Mouse (Mus musculus) left cerebral cortex, adult 9 months (tissue): ENCODE measurements at regions not wholly inside any gene's neighbourhood (a gene's known extent, or its start where the extent isn't known, plus 50 kb on each side); places are given as distances from the start of the nearest gene placed in this dataset.

ENCODE experiments used
- DNase-seq, 2 experiments: peaks; one replicate each; pipeline ENCODE4 v3.0.0; 2022; ENCODE audit warnings: low spot score in 2 of 2

DNA sequence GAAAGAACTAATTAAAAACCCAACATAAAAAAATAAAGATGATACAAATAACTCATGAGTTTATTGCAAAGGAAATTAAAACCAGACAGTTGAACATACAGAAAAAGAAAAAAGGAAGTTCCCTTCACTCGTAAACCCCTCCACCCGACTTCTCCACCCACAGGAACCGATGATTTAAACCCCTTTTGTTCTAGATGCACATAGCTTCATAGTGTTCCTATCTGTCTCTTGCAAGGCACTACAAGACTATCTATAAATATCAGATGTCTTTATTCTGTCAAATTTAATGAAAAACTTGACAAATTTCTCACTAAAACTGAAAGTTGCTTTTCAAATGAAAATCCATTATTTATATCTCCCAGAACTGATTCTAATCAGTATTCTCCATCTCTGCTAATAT lies 100.2 kb downstream of the Kctd12 start:
- no peak for DNase-seq

DNA sequence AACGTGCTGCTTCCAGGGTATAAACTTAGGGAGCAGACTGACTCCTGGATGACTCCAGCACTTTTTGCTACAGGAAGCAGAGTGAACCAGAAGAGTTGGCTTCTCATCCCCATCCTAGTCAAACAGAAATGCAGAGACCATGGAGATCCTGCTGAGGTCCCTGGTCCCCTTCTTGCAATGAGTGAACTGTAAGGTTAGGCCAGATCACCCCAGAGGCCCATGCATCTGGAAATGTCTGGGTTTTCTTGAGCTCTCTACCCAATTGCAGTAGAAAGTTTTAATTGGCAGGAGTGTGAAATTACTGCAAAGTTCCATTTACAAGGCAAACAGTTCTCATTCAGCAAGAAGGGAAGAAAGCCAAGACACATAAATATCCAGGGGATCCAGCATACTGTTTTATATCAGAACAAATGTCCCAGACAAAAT lies 101.8 kb downstream of the Kctd12 start:
- no peak for DNase-seq

DNA sequence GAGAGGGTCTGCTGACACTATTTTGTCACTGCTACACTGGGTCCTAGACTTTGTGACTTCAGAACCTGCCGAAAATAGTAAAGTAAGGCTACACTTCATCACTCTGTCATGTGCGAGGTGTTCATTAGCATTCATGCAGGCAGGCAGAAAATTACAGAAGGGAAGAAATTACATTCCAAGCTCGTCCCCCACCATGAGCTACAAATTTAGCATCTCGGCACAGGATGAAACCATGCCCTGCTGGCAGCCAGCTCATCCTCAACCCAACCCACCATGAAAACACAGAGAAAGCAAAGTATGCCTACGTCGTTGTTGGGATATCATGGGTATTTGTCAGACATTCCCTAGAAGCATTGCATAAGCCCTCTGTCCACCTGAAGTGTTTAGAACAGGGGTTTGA lies 103.9 kb downstream of the Kctd12 start:
- no peak for DNase-seq

DNA sequence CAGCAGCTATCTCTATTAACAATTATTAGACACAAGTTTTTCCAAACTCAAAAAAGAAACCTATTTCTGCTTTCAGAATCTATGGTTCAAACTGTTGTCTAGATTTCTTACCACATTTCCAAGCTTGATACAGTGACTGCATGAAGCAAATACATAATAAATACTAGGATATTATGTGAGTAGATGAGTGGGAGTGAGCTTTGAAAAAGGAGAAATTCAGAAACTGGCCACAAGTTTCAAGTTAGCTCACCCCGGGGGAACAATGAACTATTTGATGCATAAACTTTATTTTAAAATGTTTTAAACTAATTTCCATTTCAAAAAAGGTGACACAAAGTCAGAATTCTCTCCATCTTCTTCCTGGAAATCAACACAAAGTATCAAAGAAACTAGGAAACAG lies 114.3 kb downstream of the Kctd12 start:
- DNase-seq: no peak

DNA sequence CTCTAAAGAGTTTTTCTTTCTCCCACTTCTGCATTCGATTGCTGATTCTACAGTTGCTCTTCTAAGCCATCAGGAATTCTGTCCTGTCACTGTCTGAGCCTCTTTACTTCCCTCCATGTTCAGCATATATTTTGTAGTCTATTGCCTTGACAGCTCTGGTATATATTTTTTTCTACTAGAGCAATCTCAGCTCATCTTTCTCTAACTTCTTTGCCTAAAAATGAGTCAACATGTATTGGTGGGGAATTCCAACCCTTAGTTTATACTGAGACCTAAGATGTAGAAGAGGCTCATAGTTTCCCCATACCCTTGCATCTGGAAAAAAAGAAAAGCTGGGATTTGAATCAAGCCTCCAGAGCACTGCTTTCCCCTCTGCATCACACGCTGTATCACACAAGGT lies 114.7 kb downstream of the Kctd12 start:
- DNase-seq: no peak

DNA sequence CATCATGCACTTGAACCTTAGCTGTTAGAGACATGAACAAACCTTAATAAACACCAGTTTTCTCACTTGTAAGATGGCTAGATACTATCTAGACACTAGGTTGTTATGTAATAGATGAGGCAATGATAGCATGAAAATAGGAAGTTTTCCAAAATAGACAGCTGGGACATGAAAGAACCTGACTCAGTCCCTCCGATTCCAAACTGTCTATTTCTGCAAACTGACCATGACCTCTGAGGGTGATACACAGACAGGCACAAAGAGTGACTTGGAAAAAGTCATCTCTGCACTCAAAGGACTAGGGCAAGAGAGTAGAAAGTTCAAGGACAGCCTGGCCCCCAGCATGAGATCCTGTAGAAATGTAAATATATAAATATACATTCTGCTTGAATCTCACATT lies 115.9 kb downstream of the Kctd12 start:
- DNase-seq: no peak

DNA sequence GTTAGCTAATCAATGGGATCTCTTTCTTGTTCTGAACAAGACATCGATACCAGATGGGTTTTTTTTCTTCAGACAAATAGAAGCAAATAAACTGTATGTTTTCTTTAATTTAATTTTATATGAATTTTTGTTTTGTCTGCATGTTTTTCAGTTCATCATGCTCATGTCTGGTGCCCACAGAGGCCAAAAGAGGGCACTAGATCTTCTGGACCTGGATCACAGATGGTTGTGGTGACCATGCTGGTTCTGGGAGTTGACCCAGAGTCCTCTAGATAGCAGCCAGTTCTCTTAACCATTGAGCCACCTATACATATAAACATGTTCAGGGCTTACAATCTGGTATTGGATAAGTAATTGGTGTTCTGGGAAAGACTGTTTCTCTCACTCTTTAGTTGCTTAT lies 120.7 kb downstream of the Kctd12 start:
- no peak for DNase-seq

DNA sequence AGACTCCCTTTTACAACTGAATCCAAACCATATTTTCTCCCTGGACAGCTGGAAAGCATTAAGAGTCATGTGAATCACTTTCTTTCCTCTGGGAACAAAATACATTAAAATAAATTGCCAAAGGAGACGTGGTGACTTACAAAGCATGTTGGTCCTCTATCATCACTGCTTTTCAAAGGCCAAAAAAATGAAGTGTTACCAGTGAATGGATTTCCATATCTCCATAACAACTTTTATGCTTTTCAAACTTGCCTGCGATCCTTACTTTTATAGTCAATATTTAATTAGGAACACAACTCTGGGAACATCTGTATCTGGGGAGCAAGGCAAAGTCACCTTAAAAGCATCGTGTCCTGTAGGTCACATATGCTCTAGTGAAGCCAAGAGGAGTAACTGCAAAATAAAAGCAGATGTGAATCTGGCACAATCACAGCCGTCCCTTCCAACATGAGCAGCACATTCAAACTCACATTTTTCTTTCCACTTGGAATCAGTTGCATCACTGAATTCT lies 123.0 kb downstream of the Kctd12 start:
- DNase-seq: no peak

DNA sequence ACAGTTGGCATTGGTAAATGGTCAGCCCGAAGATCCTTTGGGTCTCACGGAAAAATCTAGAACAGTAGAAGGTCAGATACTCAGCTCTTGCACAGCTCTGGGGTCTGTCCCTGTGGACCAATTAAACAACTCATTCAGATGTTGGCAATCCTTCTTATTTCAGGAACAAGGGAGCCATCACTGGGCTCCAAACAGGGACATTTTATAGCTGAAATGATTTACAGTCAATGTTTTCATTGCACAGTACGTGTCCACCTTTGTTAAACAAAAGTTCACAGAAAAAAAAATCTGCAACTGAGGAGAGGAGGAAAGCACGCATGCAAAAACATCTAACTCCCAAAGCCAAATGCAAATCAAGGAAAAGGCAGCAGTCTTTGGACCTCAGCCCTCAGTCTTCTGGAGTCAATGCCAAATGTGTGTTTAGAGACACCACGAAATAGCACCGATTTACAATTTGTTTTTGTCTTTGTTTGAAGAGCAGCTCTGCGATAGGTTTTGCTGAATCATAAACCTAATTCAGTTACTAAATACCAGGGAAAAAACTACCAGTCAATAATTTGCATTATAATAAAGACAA lies 127.1 kb downstream of the Kctd12 start:
- DNase-seq: no peak

DNA sequence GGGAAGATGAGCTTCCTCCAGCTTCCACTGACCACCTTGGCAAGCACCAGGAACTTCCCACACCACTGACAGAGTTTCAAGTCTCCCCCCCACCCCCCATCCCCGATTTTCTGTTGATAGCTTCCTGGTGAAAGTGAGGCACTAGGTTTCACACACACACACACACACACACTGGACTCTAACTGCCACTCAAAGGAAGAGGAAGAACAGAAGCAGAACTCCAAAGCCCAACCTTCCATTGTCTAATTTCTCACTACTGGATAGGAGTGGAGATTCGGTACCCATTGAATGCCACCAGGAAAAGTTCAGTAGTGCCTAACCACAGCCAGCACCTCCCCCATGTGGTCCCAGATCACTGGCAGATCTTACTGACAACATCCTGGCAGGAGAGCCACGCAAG lies 138.7 kb downstream of the Kctd12 start:
- DNase-seq: no peak

DNA sequence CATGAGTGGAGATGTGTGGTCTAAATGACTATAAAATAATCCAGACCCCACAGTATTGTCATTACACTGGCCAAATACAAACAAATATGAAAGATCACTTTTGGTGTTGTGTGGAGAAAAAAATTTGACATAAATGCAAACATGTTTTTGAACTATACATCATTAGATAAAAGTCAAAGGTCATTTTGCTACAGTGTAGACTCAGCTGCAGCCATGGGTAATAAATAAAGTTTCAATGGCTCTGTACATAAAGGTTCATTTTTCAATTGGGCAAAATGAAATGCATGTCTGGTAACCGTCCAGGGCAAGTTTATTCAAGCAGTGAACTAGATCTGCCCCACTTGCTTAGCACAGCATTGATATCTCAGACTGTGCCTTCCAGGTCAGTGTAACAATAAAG lies 144.8 kb downstream of the Kctd12 start:
- DNase-seq: no peak

DNA sequence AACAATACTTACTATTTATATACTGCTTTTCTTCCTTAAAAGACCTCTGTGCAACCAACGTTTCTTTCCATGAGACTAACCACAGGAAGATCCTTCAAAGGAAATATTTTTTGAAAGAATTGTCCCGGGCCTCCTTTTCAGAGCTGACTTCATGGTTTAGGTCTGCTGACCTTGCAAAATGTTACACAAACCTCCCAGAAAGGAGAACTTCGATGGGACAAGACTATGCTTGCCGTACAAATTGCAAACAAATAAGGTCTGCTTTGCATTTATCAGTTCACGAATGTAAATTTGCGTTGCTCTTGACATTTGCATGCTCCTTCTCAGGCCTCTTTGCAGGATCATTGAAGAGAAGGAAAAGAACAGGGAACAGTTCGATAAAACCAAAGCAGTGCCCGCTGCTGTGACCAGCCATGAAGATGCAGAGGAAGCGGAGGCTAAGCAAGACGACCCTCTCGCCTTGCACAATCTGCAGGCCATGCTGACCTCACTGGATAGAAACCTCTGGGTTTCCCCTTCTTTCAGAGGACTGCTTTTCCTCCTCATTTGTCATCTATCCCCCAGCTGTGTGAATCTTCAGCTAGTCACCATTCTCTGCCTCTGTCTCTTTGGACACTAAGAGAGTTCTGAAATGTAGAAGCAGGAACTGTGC lies 147.2 kb downstream of the Kctd12 start:
- no peak for DNase-seq

DNA sequence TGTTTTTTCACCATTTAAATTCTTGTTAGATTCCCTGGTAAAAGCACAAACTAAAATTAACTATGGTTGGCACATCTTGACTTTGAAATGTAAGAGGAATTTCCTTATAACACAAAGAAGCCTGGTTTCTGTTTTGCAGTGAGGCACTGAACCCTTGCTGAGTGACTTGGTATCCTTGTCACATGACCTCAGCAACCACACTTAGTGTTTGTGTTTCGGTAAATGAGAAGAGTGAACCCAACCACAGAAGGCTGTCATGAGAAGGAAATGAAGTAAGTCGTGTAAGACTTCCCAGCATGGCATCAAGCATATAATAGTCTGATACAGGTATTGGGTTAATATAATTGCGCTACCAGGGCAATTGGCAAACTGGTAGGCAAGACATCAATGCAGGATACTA lies 154.0 kb downstream of the Kctd12 start:
- no peak for DNase-seq

DNA sequence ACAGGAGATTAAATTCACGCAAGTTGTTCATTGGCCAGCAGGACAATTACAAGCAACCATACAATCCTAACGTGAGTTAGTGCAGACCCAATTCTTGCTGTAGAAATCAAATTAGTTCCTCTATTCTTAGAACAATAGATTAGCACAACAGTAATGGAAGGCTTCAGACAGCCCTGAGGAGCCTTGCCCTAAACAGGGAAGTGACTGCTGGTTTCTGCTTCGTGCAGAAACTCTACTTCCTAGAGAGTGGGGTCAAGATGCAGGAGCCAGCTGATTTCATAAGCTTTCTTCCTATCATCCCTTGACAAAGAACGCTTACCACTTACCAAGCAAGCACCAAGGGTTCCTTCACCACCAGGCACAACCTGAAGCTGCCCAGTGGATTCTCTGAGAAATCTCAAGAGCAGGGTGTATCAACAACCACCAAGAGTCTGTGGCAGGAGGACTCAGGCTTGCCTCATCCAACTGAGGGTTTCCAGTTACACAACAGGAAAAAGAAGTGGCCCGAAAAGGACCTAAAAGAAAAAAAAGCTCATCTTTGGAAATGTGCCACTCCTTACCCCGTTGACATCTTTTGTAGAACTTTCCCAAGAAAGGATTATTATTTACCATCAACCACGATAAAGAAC lies 154.6 kb downstream of the Kctd12 start:
- no peak for DNase-seq

DNA sequence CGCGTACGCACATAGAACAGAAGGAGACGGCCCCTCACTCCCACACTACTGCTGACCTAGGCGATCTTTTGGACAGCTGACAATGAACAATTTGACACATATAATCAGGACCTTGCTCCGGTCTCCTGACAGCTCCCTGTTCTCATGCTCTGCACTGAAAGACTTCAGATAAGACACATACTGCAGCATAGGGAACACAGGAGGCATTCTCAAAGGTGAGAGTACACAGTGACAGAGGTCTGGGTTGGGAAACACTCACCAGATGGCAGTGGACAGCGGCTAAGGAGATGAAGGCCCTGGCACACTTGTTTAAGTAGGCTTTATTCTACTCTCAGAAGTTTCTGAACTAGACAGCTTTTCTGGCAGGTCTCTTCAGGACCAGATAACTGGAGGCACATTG lies 156.9 kb downstream of the Kctd12 start:
- no peak for DNase-seq

DNA sequence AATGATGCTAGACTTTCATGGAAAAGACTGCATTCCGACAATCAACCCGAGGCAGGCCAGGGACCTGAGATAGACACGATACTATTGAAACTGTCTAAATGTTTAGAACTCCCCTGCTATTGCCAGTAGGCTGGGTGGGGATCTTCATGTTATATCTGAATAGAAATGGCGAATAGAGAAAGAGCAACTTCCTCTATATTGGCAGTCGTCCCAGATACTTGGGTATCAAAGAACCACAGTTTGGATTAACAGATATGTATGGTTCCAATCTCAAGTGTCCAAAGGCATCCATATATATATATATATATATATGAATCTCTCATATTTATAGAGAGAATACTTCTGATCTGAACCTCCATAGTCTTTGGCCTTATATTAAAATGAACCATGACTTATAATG lies 161.8 kb downstream of the Kctd12 start:
- no peak for DNase-seq

DNA sequence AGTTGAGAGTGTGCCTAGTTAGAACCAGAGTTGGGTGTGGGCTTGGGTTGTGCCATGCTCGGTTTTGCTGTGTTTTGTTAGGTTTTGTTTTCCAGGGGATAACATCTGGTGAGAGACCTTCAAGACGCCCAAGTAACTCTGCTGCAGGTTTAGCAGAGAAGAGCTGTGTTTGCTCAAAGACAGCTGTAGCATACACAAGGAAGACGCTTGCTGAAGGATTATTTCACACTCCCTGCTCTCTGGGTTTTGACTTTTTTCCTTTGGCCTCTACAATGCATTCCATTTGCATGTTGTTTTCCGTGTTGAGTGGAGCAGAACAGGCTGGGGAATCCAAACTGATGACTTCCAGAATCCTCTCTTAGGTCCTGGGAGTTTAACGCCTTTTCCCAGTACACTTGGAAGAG lies 170.8 kb downstream of the Kctd12 start:
- DNase-seq: no peak

DNA sequence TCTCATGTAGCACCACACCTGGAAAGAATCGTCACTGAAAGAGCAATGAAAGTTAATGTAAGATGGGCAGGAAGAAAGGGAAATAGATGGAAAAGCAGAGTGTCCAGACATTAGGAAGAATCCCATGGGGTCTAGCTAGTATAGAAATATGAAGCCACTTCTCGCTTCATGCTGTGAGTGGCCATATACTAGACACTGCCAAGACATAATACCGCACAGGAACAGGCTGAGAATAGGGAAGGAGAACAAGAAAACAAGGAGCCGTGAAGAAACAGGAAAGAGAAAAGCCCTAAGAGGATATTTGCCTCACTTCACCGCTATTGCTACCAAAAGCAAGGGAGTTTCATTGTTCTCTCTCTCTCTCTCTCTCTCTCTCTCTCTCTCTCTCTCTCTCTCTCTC lies 171.4 kb downstream of the Kctd12 start:
- DNase-seq: no peak

DNA sequence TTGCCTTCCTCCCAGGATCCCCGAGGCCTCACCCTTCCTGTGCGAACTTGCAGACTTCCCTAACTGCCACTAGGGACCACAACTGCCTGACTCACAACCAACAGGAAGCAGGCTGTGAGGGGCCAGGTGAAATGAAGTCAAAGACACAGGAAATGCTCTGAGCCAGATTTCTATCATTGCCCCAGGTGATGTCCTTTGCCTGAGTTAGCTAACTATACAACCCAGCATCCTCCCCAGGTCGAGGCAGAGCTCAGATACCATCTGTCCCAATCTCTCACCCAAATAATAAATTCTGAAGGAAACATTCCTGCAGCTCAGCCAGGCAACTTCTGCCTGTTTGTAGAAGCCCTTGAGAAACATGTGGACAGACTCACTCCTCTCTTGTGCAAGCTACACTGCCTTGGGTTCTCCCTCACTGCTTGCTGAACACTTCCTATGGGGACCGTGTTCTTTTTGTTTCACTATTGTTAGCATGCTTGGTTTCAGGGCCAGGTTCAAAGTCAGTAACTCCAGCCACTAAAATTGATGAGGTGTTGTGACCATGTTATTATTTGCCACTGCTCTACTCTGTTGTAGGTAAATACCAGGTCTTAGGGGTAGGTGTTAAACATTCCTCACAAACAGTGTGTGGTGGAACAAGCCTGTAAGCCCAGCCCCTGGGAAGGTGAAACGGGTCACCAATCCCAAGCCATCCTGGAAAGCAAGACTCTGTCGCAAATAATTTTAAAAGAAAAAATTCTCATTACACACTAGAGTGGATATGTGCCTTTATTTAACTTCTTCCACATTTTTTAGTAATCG lies 172.1 kb downstream of the Kctd12 start:
- DNase-seq: no peak

DNA sequence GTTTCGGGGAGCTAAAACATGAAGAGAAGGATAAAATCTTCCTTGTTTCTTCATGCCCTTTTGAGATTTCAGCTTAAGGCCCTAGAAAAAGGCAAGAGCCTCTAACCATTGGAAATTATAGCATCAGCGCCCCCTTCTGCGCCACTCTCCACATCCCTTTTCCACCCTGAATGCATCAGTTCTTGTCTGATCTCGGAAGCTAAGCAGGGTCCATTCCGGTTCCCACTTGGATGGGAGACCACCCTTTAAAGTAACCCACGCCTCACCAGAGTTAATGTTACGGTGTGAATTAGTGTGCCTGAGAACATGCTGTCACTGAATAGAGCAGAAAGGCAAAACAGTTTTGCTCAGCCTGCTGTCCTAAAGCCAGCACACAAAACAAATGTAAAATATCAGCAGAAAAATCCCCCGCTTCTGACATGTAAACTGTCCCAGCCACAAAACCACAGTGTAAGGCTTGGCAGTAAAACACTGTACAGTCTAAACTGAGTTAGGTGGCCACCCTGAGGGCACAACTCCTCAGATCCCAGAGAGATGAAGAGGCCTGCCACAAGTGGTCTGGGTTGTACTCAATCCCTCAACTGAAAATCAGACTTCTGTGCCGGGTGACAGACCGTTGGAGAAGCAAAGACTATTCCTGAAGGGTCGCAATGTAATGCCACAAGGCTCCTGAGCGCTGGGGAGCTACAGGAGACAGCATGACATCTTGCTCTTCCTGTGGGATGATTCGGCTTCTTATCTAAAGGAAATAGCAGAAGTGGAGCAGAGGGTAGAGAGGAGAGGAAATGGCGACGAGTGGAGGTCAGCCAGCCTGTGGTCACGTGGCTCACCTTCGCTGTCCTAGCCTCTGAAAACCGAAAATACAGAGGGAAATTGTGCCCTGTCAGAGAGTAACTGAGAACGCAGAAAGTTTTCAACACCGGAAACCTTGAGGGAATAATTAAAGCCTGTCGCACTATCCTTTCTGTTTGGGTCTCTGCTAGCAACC lies 176.2 kb downstream of the Kctd12 start:
- no peak for DNase-seq

DNA sequence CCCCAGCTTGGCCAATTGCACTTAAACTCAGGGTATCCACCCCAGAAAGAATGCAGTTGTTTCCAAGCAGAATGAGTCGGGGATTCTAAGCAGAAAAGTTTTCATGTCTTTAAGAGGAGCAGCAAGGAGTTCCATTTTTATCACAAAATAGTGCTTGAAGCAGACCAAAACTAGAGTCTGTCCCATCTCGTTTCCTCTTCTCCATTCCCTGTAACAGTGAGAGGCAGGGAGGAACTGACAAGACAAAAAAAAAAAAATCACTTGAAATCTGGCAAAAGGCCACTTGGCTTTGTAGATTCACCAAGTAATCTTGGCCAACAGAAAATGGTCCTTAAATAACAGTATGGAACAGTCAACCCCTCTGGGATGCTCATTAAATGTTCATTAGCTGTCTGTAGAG lies 186.8 kb downstream of the Kctd12 start:
- no peak for DNase-seq
